Mouse (Mus musculus) midbrain, embryonic 16.5 days (tissue): ENCODE measurements at regions not wholly inside any gene's neighbourhood (a gene's known extent, or its start where the extent isn't known, plus 50 kb on each side); places are given as distances from the start of the nearest gene placed in this dataset.

Experiments
- ATAC-seq: fragments of 200-750 bp; cut with Nextera tagmentation; 2 replicates; pipeline ENCODE4 v1.8.0; 2017; ENCODE audit warnings: moderate TSS enrichment
- H3K27ac ChIP-seq: fragments of 300-500 bp; sonication (generic); 2 replicates; pipeline ENCODE4 v1.5.1; 2014; ENCODE audit warnings: mild to moderate bottlenecking, low read length, mixed read lengths
- H3K27me3 ChIP-seq: fragments of 300-500 bp; sonication (generic); 2 replicates; pipeline ENCODE4 v1.6.1; 2014; ENCODE audit warnings: low read depth, low read length, mixed read lengths; ENCODE audit not compliant: control insufficient read depth, insufficient read depth
- H3K36me3 ChIP-seq: fragments of 300-500 bp; sonication (generic); 2 replicates; pipeline ENCODE4 v1.6.1; 2014; ENCODE audit warnings: mild to moderate bottlenecking, low read length, moderate library complexity, mixed read lengths; ENCODE audit not compliant: control insufficient read depth, insufficient read depth
- H3K4me1 ChIP-seq: fragments of 300-500 bp; sonication (generic); 2 replicates; pipeline ENCODE4 v1.6.1; 2014; ENCODE audit warnings: mild to moderate bottlenecking, low read length, mixed read lengths; ENCODE audit not compliant: control insufficient read depth, insufficient read depth
- H3K4me2 ChIP-seq: fragments of 300-500 bp; sonication (generic); 2 replicates; pipeline ENCODE4 v1.6.1; 2014; ENCODE audit warnings: mild to moderate bottlenecking, low read length, mixed read lengths
- H3K4me3 ChIP-seq: fragments of 300-500 bp; sonication (generic); 2 replicates; pipeline ENCODE4 v1.5.1; 2014; ENCODE audit warnings: low read depth, mild to moderate bottlenecking, low read length, moderate library complexity, mixed read lengths
- H3K9ac ChIP-seq: fragments of 300-500 bp; sonication (generic); 2 replicates; pipeline ENCODE4 v1.6.1; 2014; ENCODE audit warnings: low read depth, low read length, mixed read lengths
- H3K9me3 ChIP-seq: fragments of 300-500 bp; sonication (generic); replicated peaks from 2 replicates; pipeline ENCODE4 v1.6.1; 2014; ENCODE audit warnings: mild to moderate bottlenecking, low read length, mixed read lengths; ENCODE audit not compliant: control insufficient read depth, poor library complexity, severe bottlenecking
- WGBS: fragments of 180-500 bp; shearing (Covaris S2); extraction: QIAGEN DNeasy Blood & Tissue Kit; methylation state at CpG from one replicate; pipeline ENCODE4 v1.1.7; 2014; 5-methylcytosine and 5-hydroxymethylcytosine counted together

- Histone ChIP-seq H3K27ac (peak overlapping the region; percentile 55), H3K9me3 (no peaks in the 10 kb centered on the region), H3K9ac (peak overlapping the region; percentile 30; the same call in 1 of the 2 replicates), H3K4me1 (peaks cover 11% of the 10 kb centered on the region), H3K27me3 (no peaks in the 10 kb centered on the region), H3K4me3 (no peak overlapping the region), H3K36me3 (no peaks in the 10 kb centered on the region), H3K4me2 (peak overlapping the region; percentile 31)
- WGBS: 19% methylated on average over 4 of the region's 4 CpGs
- ATAC-seq: peak; percentile 78
These were observed 105.7 kb downstream of the Samd5 start for GRCm38 (mm10) chr10:9569277-9569676.

- Histone ChIP-seq H3K36me3 (no peaks in the 10 kb centered on the region), H3K4me2 (no peak overlapping the region), H3K27ac (no peak overlapping the region), H3K4me1 (0 out of 2 replicates have a peak, but pooled peaks cover 3% of the 10 kb centered on the region), H3K9me3 (no peaks in the 10 kb centered on the region), H3K27me3 (no peaks in the 10 kb centered on the region), H3K9ac (no peak overlapping the region), H3K4me3 (no peak overlapping the region)
- WGBS: 14% methylated on average over 4 of the region's 4 CpGs
- no peak for ATAC-seq
These were observed 117.4 kb downstream of the Samd5 start for GRCm38 (mm10) chr10:9557517-9558065.

- H3K9me3 ChIP-seq: no peaks in the 10 kb centered on the region
- H3K9ac ChIP-seq: no peak overlapping the region
- no peak overlapping the region for H3K4me2 ChIP-seq
- ATAC-seq: no peak
- no peaks in the 10 kb centered on the region for H3K36me3 ChIP-seq
- no peak overlapping the region for H3K27ac ChIP-seq
- H3K4me1 ChIP-seq: 0 out of 2 replicates have a peak, but pooled peaks cover 3% of the 10 kb centered on the region
- no peak overlapping the region for H3K4me3 ChIP-seq
- H3K27me3 ChIP-seq: no peaks in the 10 kb centered on the region
- 25% methylated on average over 1 of the region's 1 CpGs for WGBS
These were observed 117.9 kb downstream of the Samd5 start for GRCm38 (mm10) chr10:9557092-9557491.

GRCm38 (mm10) chr10:9553946-9554345 lies 121.1 kb downstream of the Samd5 start:
- Histone ChIP-seq H3K4me3 (no peak overlapping the region), H3K9ac (no peak overlapping the region), H3K4me2 (no peak overlapping the region), H3K36me3 (no peaks in the 10 kb centered on the region), H3K9me3 (no peaks in the 10 kb centered on the region), H3K4me1 (0 out of 2 replicates have a peak, but pooled peaks cover 3% of the 10 kb centered on the region), H3K27ac (no peak overlapping the region), H3K27me3 (no peaks in the 10 kb centered on the region)
- ATAC-seq: peak; percentile 68; the same call in 1 of the 2 replicates
- WGBS: 9% methylated on average over 3 of the region's 3 CpGs

- H3K4me3 ChIP-seq: no peak overlapping the region
- H3K4me2 ChIP-seq: no peak overlapping the region
- no peaks in the 10 kb centered on the region for H3K9me3 ChIP-seq
- peaks cover 4% of the 10 kb centered on the region for H3K4me1 ChIP-seq
- H3K27me3 ChIP-seq: no peaks in the 10 kb centered on the region
- ATAC-seq: no peak
- no peak overlapping the region for H3K27ac ChIP-seq
- H3K9ac ChIP-seq: no peak overlapping the region
- no peaks in the 10 kb centered on the region for H3K36me3 ChIP-seq
- 78% methylated on average over 10 of the region's 10 CpGs for WGBS
These were observed 124.9 kb downstream of the Samd5 start for GRCm38 (mm10) chr10:9549913-9550709.

- Histone ChIP-seq H3K9me3 (no peaks in the 10 kb centered on the region), H3K27ac (no peak overlapping the region), H3K27me3 (no peaks in the 10 kb centered on the region), H3K4me3 (no peak overlapping the region), H3K36me3 (no peaks in the 10 kb centered on the region), H3K4me2 (no peak overlapping the region), H3K4me1 (peaks cover 6% of the 10 kb centered on the region), H3K9ac (no peak overlapping the region)
- peak; percentile 60; the same call in 1 of the 2 replicates for ATAC-seq
- 54% methylated on average over 6 of the region's 6 CpGs for WGBS
These were observed 129.2 kb downstream of the Samd5 start for GRCm38 (mm10) chr10:9545807-9546206.

- H3K27ac ChIP-seq: 0 out of 2 replicates have a peak overlapping the region, but pooled peaks have one; percentile 24
- ATAC-seq: no peak
These were observed 130.8 kb downstream of the Samd5 start for GRCm38 (mm10) chr10:9544041-9544786.

GRCm38 (mm10) chr10:9541579-9541978 lies 133.4 kb downstream of the Samd5 start:
- H3K4me1 ChIP-seq: peaks cover 6% of the 10 kb centered on the region
- H3K36me3 ChIP-seq: no peaks in the 10 kb centered on the region
- H3K27ac ChIP-seq: no peak overlapping the region
- H3K4me2 ChIP-seq: no peak overlapping the region
- no peak overlapping the region for H3K4me3 ChIP-seq
- H3K9me3 ChIP-seq: no peaks in the 10 kb centered on the region
- no peaks in the 10 kb centered on the region for H3K27me3 ChIP-seq
- WGBS: 88% methylated on average over 1 of the region's 1 CpGs
- ATAC-seq: no peak
- no peak overlapping the region for H3K9ac ChIP-seq

More at GRCm38 (mm10) chr10:9544041-9544786, 130.8 kb downstream of the Samd5 start:
- no peak overlapping the region for H3K9ac ChIP-seq
- WGBS: 23% methylated on average over 4 of the region's 4 CpGs
- H3K27me3 ChIP-seq: no peaks in the 10 kb centered on the region
- peaks cover 6% of the 10 kb centered on the region for H3K4me1 ChIP-seq
- no peak overlapping the region for H3K4me2 ChIP-seq
- no peaks in the 10 kb centered on the region for H3K9me3 ChIP-seq
- no peaks in the 10 kb centered on the region for H3K36me3 ChIP-seq
- no peak overlapping the region for H3K4me3 ChIP-seq
